Mouse (Mus musculus) lung, embryonic 16.5 days (tissue): ENCODE results near the gene Samd4b. TPM values are rescaled to one million over a fixed set of nuclear protein-coding genes. Genes with fewer than 3 reads are reported as not detected.
A peak's percentile ranks its signal among the peaks of the same experiment; 100 is the strongest.

Experiments
- ATAC-seq: fragments of 200-750 bp; cut with Nextera tagmentation; 2 replicates; pipeline ENCODE4 v1.8.0; 2017; ENCODE audit warnings: low read depth, mild to moderate bottlenecking, moderate library complexity
- H3K27ac ChIP-seq: fragments of 300-500 bp; sonication (generic); 2 replicates; pipeline ENCODE4 v1.5.1; 2014; ENCODE audit warnings: mild to moderate bottlenecking, control low read depth, low read length
- H3K27me3 ChIP-seq: fragments of 300-500 bp; sonication (generic); 2 replicates; pipeline ENCODE4 v1.6.1; 2014; ENCODE audit warnings: low read depth, low read length, mixed read lengths; ENCODE audit not compliant: control insufficient read depth, insufficient read depth
- H3K36me3 ChIP-seq: fragments of 300-500 bp; sonication (generic); 2 replicates; pipeline ENCODE4 v1.6.1; 2014; ENCODE audit warnings: low read length; ENCODE audit not compliant: control insufficient read depth, insufficient read depth
- H3K4me1 ChIP-seq: fragments of 300-500 bp; sonication (generic); replicated peaks from 2 replicates; pipeline ENCODE4 v1.6.1; 2014; ENCODE audit warnings: low read length, mixed read lengths; ENCODE audit not compliant: control insufficient read depth, insufficient read depth
- H3K4me2 ChIP-seq: fragments of 300-500 bp; sonication (generic); 2 replicates; pipeline ENCODE4 v1.6.1; 2014; ENCODE audit warnings: low read depth, low read length, control low read depth
- H3K4me3 ChIP-seq: fragments of 300-500 bp; sonication (generic); 2 replicates; pipeline ENCODE4 v1.5.1; 2014; ENCODE audit warnings: mild to moderate bottlenecking, low read length, control low read depth
- H3K9ac ChIP-seq: fragments of 300-500 bp; sonication (generic); 2 replicates; pipeline ENCODE4 v1.6.1; 2014; ENCODE audit warnings: low read length, control low read depth
- H3K9me3 ChIP-seq: fragments of 300-500 bp; sonication (generic); 2 replicates; pipeline ENCODE4 v1.6.1; 2016; ENCODE audit warnings: low read length; ENCODE audit not compliant: control insufficient read depth
- WGBS: fragments of 180-500 bp; shearing (Covaris S2); extraction: QIAGEN DNeasy Blood & Tissue Kit; methylation state at CpG from one replicate; pipeline ENCODE4 v1.1.7; 2014; 5-methylcytosine and 5-hydroxymethylcytosine counted together
- polyA plus RNA-seq: library from polyadenylated mRNA; unstranded; fragments of >200 nt; fragmentation: Nextera tagmentation; extraction: Ambion mirVana; gene quantifications from 2 replicates; pipeline ENCODE4 v1.2.1, GENCODE M21; 2015

Gene Samd4b
- polyA plus RNA-seq, 1 experiment from 2014 or later = 15.1 TPM

- peak overlapping the region; percentile 77 for H3K27ac ChIP-seq
- no peaks in the 10 kb centered on the region for H3K9me3 ChIP-seq
- 34% methylated on average over 4 of the region's 4 CpGs for WGBS
- H3K4me2 ChIP-seq = no peak overlapping the region
- peak; percentile 91 for ATAC-seq
- H3K9ac ChIP-seq = no peak overlapping the region
- peaks cover 27% of the 10 kb centered on the region for H3K36me3 ChIP-seq
- peaks cover 24% of the 10 kb centered on the region for H3K4me1 ChIP-seq
- no peak overlapping the region for H3K4me3 ChIP-seq
- no peaks in the 10 kb centered on the region for H3K27me3 ChIP-seq
These were observed 39.5 kb downstream of the Samd4b start for GRCm38 (mm10) chr7:28558486-28558885.

GRCm38 (mm10) chr7:28557708-28558107 is 40.2 kb downstream of the Samd4b start:
- Histone ChIP-seq H3K27me3 (no peaks in the 10 kb centered on the region), H3K4me3 (no peak overlapping the region), H3K27ac (peak overlapping the region; percentile 59), H3K9ac (no peak overlapping the region), H3K36me3 (peaks cover 19% of the 10 kb centered on the region), H3K4me2 (no peak overlapping the region), H3K4me1 (peaks cover 24% of the 10 kb centered on the region), H3K9me3 (no peaks in the 10 kb centered on the region)
- 60% methylated on average over 6 of the region's 6 CpGs for whole genome bisulfite sequencing
- ATAC-seq = no peak

GRCm38 (mm10) chr7:28557069-28557468 is 40.9 kb downstream of the Samd4b start:
- Histone ChIP-seq H3K4me1 (peaks cover 24% of the 10 kb centered on the region), H3K36me3 (peaks cover 14% of the 10 kb centered on the region), H3K27ac (no peak overlapping the region), H3K27me3 (no peaks in the 10 kb centered on the region), H3K4me3 (no peak overlapping the region), H3K9ac (no peak overlapping the region), H3K9me3 (no peaks in the 10 kb centered on the region), H3K4me2 (no peak overlapping the region)
- WGBS = 52% methylated on average over 5 of the region's 5 CpGs
- no peak for ATAC-seq

DNA sequence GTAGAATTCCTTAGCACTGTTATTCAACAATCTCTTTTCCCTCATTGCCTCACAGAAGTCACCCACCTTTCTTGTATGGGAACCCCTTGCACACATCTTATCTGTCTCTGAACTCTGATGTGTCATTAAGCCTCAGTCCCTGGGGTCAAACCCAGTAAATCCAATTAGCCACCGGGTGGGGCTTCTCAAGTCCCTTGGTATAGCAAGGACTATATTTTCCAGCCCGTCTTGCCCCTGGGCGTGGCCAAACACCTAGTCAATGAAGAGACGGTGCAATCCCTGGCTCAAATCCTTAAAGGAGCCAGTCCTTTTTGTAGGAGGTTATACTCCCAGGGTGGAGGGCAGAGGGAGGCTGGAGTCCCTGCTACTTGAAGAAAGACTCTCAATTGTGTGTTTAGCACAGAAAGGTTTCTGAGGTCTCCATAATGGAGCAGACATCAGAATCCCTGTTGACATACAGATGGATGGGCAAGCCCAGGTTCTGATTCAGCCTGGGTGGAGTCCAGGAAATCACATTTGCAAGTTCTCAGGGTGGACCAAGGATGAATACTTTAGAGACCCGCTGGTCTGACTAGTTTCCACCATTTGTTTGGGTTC is 41.9 kb downstream of the Samd4b start:
- peaks cover 12% of the 10 kb centered on the region for H3K36me3 ChIP-seq
- no peaks in the 10 kb centered on the region for H3K9me3 ChIP-seq
- no peak overlapping the region for H3K9ac ChIP-seq
- no peak overlapping the region for H3K4me3 ChIP-seq
- H3K27ac ChIP-seq = no peak overlapping the region
- H3K27me3 ChIP-seq = no peaks in the 10 kb centered on the region
- peaks cover 24% of the 10 kb centered on the region for H3K4me1 ChIP-seq
- H3K4me2 ChIP-seq = no peak overlapping the region
- WGBS = 9% methylated on average over 5 of the region's 5 CpGs
- ATAC-seq = no peak

DNA sequence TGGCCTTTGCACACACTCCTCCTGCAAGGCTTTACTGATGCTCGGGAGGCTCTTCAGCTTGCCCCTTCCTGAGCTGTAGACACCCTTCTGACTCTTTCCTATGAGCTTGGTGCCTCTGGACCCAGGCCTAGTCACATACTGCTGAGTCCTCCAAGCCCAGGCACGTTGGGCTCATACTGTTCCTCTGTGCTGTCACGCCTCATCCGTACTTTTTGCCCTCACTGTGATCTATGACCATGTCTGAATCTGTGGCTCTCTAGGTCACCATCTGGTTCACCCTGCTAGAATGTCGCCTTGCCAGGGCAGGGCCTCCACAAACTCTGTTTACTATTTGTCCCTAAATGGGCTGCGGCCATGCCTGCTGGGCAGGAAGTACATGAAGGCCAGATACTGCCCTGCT is 44.9 kb downstream of the Samd4b start:
- Histone ChIP-seq H3K4me3 (no peak overlapping the region), H3K9ac (no peak overlapping the region), H3K4me1 (peaks cover 8% of the 10 kb centered on the region), H3K36me3 (no peaks in the 10 kb centered on the region), H3K9me3 (no peaks in the 10 kb centered on the region), H3K4me2 (no peak overlapping the region), H3K27me3 (no peaks in the 10 kb centered on the region; the same call in 1 of the 2 replicates), H3K27ac (no peak overlapping the region)
- no peak for ATAC-seq
- 79% methylated on average over 6 of the region's 6 CpGs for WGBS

DNA sequence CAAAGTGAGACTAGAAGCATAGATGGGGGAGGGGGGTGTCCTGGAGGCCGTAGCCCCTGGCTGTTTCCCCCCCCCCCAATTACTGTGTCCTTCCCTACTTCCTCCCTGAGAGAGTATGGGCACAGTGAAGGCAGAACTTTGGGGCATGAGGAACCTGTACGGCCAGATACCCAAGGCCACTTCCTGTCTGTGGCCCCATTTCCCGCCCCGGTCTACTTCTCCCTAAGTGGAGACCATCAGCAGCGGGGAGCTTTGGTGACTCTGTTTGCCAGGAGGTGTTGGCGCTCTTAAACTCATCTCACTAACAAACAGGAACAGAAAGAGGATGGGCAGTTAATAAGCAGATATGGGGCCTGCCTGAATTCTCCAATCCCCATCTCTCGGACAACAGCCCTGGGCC is 50.3 kb downstream of the Samd4b start:
- no peak overlapping the region for H3K27ac ChIP-seq
- H3K4me2 ChIP-seq = no peak overlapping the region
- H3K9ac ChIP-seq = no peak overlapping the region
- 58% methylated on average over 7 of the region's 7 CpGs for WGBS
- no peak for ATAC-seq
- H3K4me3 ChIP-seq = no peak overlapping the region
- H3K4me1 ChIP-seq = peaks cover 8% of the 10 kb centered on the region; the same call in 1 of the 2 replicates
- H3K27me3 ChIP-seq = peaks cover 35% of the 10 kb centered on the region
- no peaks in the 10 kb centered on the region for H3K36me3 ChIP-seq
- no peaks in the 10 kb centered on the region for H3K9me3 ChIP-seq

- peak within 1 kb of the TSS; percentile 35 for H3K4me2 ChIP-seq
- H3K4me3 ChIP-seq = peak within 1 kb of the TSS; percentile 12; the same call in 1 of the 2 replicates
- H3K4me1 ChIP-seq = peaks cover 8% of the 10 kb centered on the region; the same call in 1 of the 2 replicates
- no peak within 1 kb of the TSS for H3K27ac ChIP-seq
- peaks cover 35% of the 10 kb centered on the region for H3K27me3 ChIP-seq
- H3K9me3 ChIP-seq = no peaks in the 10 kb centered on the region
- 6% methylated on average over 5 of the region's 5 CpGs for WGBS
- H3K36me3 ChIP-seq = no peaks in the 10 kb centered on the region
- ATAC-seq = no peak
- H3K9ac ChIP-seq = no peak within 1 kb of the TSS
These were observed 50.8 kb downstream of the Samd4b start, which contains the start of gene Nccrp1 for GRCm38 (mm10) chr7:28547154-28547553. Nccrp1 (minus strand) TSS chr7:28547254.

DNA sequence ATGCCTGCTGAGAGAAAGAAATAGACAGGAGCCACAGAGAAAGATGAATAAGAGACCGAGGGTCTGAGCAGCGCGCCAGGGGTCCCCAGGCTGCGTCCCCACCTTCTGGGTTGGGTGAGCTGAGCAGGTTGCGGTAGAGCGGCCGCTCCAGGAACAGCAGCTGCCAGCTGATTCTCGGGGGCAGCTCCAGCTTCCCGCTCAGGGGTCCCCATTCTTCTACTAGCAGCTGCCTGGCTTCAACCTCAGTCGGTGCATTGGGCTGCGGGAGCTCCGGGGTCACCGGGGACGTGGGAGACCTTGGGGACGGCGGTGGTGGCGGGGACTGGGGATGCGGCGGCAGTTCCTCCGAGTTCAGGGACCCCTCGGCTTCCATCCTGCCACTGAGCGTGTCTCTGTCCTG is 51.3 kb downstream of the Samd4b start:
- peaks cover 8% of the 10 kb centered on the region; the same call in 1 of the 2 replicates for H3K4me1 ChIP-seq
- H3K4me3 ChIP-seq = peak overlapping the region; percentile 12; the same call in 1 of the 2 replicates
- H3K27me3 ChIP-seq = peaks cover 35% of the 10 kb centered on the region
- no peaks in the 10 kb centered on the region for H3K36me3 ChIP-seq
- no peak overlapping the region for H3K9ac ChIP-seq
- no peaks in the 10 kb centered on the region for H3K9me3 ChIP-seq
- H3K27ac ChIP-seq = no peak overlapping the region
- ATAC-seq = no peak
- peak overlapping the region; percentile 35 for H3K4me2 ChIP-seq
- WGBS = under 1% methylated on average over 22 of the region's 22 CpGs

DNA sequence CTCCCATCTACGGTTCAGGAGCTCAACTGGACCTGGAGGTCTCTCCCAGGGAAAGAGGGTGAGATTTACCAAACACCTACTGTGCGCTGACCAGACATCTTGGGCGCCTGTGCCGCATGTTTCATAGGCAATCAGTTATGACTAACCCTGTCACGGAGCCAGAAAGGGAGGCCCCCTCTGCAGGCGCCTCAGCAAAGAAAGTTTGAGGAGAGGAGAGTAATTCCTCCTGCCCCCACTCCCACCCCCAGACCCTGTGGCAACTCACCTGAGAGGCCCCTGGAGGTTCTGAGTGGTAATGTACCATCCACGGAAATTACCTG is 52.1 kb downstream of the Samd4b start:
- H3K4me3 ChIP-seq = no peak overlapping the region
- 27% methylated on average over 7 of the region's 7 CpGs for WGBS
- peaks cover 35% of the 10 kb centered on the region for H3K27me3 ChIP-seq

More for the DNA sequence above, 52.1 kb downstream of the Samd4b start:
- ATAC-seq = no peak
- Histone ChIP-seq H3K4me1 (peaks cover 8% of the 10 kb centered on the region; the same call in 1 of the 2 replicates), H3K9ac (no peak overlapping the region), H3K9me3 (no peaks in the 10 kb centered on the region), H3K27ac (no peak overlapping the region), H3K4me2 (no peak overlapping the region), H3K36me3 (no peaks in the 10 kb centered on the region)
